Mouse (Mus musculus): ENCODE data around the gene Hoxa3.

Hoxa3 gene

DNA sequence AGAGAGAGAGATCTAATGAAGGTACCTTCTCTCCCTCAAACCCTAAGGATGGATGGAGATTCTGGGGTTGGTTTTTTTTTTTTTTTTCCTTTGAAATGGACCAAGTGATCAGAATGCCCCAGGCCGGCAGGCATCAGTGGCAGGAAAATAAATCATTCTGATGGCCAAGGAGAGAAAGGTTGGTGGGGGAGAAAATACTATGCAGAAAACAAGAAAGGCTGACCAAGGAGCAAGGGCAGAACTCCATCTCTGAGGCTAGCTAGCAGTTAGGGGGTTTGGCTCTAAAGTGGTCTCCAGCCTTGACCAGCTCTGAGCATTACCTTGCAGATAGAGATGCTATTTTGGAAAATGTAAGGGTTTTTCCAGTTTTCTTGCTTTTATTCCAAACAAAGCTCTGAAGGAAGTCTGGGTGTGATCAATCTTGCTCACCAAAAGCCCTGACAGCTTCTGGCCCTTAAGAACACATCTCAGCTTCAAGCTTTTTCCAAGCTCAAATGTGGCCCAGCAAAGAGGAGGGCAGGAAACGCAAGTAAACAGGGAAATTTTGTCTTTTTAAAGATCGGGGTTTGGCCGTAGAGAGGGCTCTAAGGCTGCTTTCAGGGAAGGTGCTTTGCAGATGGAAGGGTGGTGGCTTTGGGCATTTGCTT, 46.6 kb downstream of the Hoxa3 start:
- no peak for DNase-seq

DNA sequence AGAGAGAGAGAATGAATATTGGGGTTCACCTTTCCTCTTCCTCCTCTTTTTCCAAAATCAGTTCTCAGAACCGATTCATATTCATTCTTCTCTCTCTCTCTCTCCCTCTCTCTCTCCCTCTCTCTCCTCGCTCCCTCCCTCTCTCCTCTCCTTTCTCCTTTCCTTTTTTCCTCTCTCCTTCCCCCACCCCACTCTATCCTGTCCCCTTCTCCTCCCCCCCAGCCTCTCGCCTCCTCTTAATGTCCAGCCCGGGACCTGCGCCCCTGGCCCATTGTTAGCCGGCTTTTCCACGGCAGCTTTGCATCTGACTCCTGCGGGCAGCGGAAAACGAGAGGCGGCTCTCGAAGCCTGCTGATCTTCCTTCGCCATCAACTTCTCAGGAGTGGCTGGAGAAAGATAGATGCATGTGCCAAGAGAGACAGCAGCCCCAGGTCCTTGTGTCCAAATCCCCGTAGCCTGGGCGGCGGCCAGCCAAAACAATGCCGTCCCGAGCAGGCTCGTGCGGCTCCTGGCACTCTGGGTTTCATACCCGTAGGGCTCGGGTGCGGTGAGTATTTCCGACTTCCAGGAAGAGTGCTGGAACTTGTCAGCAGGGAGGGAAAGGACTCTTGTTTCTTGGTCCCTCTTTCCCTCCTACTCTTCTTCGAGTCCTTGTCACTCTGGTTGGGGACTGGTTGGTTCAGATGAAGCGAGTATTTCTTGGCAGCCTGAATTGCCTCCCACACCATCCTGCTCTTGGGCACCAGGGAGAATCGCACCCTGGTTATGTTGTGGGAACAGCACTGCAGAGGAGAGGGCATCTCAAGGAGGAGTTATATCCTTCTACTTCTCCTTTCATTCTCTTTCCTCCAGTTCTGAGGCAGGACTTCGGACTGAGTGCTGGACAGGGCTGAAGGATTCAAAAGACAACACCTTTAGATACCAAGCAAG, 47.4 kb downstream of the Hoxa3 start:
- peak in 1 of 2 experiments; percentile 31 for DNase-seq

DNA sequence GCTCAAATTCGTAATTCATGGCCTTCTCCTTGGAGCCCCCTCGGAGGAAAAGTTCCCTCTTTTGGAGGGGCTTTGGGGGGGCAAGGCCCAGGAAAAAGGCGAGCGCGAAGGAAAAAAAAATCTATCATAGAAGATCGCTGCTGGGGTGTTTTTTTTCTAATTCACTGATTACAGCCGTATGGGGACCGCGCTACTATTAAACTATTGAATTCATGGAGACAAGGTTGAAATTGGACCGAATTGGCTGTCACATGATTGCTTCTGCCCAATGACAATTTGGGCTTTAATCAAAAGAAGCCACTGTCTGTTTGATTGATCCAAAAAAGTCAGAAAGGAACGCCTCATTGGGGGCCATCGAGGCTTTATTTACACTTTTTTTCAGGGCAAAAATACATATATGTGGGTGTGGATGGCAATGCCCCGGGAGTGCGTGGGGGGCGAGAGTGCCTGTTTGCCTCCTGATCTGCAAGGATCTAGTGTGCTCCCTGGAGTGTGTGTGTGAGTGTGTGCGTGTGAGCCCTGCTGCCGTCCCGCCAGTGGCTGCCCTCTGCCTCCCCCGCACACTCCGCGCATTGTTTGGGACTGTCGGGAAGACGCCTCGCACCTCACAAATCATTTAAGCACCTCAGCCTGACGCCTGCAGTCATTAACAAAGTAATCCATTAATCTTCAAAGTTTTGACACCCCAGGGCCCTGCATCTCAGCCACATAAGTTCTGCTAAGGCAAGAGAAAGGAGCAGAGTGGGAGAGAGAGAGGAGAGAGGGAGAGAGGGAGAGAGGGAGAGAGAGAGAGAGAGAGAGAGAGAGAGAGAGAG, 48.3 kb downstream of the Hoxa3 start, which contains the start of gene Hoxa2:
Gene Hoxa2, minus strand, starts transcription at position 206 of the 815 bp plus-strand sequence.
- peak in 1 of 2 experiments; percentile 17 for DNase-seq

DNA sequence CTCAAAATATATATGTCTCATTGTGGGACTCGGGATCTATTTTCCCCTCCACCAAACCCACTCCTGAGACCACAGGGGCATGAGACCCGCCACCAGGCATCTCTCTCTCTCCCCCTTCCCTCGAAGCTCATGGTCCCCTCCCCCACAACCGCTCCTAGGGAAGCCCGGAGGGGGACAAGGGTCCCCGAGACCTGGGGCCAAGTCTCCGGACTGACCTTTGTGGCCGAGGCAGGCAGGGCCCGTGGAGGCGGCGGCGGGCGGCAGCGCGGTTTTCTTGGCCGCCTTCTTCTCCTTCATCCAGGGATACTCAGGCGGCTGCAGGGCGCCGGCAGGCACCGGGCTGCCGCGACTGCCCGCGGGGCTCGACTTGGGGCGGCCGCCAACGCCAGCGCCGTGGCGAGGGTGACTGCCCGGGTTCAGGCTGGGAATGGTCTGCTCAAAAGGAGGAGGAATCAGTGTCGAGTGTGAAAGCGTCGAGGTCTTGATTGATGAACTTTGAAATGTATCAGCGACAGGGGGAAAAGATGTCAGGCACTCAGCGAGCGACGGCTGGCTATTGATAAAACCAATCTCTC, 49.0 kb downstream of the Hoxa3 start:
- DNase-seq: peak; percentile 30 to 48

DNA sequence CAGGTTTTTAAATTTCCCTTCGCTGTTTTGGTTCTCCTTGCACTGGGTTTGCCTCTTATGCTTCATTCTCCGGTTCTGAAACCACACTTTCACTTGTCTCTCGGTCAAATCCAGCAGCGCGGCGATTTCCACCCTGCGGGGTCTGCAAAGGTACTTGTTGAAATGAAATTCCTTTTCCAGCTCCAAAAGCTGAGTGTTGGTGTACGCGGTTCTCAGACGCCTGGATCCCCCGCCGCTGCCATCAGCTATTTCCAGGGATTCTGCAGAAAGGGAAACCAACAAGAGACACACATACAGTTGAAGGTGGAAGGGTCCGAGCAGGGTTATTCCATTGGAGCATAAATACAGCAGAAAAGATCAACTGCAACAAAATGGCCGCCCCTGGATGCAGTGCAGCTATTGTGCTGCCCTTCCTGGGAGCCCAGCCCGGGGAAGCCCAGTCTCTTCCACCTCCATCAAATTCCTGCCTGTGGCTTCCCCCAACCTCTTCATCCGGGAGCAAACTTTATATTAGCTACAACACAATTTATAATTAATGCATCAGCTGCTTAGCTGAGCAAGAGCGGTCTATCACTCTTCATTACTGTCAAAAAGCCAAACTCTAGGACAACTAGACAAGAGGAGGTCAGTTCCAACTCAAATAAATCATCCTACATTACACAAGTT, 49.6 kb downstream of the Hoxa3 start:
- peak in 1 of 2 experiments; percentile 34 for DNase-seq

DNA sequence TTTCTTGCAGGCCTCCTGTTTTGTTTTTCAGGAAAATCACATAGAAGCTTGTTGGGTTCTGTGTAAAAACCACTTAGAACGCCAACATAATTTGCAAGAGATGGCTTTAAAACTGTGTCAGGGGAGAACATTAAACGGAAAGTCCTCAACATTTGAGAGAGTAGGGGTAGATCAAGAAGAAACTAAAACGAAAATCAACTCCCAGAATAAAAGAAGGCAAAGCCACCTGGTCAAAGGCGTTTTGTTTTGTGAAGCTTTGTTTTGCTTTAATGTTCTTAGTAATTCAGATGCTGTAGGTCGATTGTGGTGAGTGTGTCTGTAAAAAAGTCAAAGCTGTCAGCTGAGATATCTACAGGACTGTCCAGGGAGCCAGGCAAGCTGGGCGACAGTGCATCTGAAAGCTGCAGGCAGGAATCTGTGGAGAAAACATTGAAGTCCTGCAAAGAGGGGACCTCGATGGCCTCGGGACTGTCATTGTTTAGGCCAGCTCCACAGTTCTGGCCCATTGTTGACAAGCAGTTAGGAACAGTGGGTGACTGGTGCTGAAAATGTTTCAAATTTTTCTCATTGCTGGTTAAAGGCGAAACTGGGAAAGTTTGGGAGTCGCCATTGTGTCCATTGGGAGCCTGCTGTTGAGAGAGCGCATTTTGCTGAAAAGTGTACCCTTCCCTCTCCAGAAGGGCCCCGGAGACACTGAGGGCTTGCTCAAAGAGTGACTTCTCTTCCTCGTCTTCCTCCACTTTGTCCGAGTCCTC, 50.3 kb downstream of the Hoxa3 start:
- peak in 1 of 2 experiments; percentile 44 for DNase-seq

DNA sequence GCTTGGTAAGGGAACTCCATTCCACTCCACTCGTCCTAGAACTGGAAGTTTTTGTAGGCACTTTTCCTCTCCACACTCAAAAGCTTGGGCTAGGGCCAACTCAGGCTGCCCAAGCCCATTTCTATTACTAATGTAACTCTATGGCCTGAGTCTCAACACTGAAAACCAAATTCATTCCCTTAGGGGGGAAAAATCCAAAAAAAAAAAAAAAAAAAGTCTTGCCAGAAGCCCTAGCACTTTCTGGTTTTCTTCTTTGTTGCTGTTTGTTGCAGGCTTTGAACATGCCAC, 51.1 kb downstream of the Hoxa3 start:
- no peak for DNase-seq

DNA sequence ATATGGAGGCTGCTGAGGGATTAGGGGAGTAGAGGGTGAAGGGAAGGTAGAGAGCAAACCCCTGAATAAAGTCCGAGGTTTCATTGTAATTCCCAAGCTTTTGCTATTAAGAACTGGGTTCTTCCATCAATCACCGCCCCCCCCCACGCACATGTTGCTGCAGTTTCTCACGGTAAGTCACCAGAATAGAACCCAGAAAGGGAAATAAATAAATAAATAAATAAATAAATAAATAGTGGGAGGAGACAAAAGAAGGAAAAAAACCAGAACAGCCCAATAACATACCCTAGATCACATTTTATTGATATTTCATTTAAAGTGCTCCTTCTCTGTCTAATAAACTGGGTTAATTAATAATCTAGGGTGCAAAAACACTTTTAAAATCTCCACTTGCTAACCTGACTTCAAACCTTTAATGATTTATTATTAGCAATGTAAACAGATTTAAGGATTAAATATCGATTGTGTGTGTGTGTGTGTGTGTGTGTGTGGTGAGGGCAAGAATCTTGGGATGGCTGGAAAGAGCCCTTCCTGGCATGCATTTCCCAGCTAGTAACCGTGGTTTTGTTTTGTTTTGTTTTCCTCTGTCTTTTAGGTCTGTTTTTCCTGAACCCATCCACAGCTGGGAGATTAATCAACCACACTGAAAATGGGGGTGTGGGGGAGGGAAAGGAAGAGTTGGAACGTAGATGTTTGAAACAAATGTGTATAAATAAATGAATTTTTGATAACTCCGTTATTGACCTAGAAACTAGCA, 51.6 kb downstream of the Hoxa3 start:
- peak in 1 of 2 experiments; percentile 52 for DNase-seq

DNA sequence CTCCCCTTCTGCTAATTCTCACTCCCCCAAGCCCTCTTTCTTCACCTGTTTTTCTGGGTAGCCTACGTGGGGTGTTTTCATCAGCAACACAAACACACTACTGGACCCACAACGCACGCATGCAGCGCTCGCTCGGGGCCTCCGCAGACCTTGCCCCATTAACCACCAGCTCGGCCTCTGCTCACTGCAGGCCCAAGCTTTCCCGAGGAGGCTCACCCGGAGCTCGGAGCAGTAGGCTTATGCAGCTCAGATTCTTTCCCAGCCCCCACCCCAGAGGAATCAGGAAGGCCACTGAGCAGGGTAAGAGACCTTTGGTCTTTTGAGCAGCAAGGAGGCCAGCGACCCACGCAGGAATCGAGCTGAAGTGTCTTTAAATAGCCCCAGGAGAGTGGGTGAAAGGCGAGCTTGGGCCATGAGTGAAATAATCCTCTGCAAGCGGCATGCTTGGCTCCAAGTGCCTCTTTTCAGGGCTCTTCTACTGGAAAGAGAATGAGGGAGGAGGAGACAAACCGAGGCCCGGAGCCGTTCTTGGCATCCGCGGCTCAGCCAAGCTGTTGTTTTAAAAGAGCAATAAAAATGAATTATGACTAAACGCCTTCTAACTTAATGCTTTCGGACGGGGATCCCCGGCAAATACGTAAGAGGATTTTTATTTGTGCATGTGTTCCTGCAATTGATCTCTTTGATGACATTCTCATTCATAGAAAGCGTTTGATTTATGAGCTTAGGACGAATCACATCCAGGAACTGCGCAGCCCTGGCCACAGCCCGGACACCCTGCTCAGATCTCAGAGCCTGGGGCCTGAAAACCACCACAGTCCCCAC, 52.4 kb downstream of the Hoxa3 start:
- peak; percentile 38 to 42 for DNase-seq

DNA sequence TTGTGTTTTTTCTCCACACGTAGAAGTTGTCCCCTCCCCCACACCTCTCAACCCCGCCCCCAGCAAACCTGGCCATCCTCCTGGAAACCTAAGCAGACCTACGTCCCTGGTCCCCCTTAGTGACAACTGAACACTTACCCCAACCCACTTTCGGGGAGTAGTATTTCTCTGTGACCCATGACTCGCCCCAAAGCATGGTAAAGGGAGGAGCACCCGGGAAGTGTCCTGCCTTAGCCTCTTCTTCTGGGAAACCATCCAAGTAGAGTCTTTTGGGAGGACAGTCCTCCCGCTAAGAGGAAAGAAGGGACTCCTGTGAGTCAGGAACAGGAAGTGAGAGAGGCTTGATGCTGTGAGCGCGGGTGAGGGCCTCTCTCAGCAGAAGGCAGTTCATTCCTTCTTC, 53.2 kb downstream of the Hoxa3 start:
- peak; percentile 3 to 20 for DNase-seq

DNA sequence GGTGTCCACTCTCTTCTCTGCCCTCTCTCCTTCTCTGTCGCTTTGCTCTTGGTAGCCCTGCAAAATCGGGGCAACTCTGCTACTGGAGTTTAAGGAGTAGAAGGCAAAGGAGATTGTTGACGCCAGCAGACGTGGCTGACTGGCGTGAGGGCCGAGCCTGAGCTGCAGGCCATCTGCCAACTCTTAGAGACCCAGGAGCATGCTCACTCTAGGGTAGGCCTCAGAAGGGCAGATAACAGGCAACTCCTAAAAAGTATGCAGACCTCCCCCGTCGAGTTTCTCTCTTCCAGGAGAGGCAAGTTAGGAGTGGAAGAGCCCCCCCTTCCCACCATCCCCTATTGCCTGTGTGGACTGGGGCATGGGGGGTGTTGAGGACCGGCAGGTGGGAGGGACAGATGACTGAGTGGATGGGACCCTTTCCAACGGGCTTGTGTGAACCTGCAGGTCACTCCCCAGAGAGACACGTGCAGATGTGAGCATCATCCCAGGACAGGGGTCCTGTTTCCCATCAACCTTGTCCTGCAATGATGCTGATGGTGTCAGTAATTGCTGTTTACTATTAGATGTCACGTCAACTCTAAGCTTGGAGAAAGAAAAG, 53.9 kb downstream of the Hoxa3 start:
- peak; percentile 20 to 38 for DNase-seq

DNA sequence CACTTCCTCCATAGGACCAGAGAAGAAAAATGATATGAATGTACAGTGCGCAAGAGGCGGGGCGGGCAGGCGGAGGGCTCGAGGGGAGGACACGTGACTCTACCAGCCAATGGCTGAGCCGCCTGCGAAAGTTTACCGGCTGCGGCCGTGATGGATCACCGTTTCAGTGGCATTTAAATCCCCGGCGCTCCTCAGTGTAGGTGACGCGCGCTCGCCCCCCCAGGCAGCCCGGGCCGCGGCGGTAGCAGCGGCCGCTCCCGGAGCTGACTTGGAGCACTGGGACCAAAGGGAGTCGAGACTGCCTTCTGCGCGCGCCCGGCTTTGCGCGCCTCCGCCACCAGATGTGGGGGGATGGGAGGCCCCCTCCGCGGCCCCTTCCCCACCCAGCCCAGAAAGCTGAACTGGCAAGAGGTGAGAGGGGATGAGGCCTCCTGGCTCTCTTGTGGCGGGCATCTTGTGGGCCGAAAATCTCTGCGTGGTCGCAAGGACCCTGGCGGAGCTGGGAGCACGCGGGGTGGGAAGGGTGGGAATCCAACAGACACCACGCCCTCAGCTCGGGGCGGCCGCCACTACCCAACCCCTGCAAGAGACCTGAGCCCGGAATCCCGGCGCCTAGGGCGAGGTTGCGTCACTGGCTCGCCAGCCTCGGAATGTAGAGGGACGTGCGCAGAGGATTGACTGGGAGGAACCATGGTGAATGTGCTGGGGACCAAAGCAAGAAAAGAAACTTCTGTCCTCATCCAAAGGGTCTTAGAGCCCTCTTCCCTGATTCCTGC, 54.7 kb downstream of the Hoxa3 start, which contains the start of gene Hoxa1:
Gene Hoxa1, minus strand, starts transcription at position 42 of the 776 bp plus-strand sequence.
- peak; percentile 71 to 74 for DNase-seq

DNA sequence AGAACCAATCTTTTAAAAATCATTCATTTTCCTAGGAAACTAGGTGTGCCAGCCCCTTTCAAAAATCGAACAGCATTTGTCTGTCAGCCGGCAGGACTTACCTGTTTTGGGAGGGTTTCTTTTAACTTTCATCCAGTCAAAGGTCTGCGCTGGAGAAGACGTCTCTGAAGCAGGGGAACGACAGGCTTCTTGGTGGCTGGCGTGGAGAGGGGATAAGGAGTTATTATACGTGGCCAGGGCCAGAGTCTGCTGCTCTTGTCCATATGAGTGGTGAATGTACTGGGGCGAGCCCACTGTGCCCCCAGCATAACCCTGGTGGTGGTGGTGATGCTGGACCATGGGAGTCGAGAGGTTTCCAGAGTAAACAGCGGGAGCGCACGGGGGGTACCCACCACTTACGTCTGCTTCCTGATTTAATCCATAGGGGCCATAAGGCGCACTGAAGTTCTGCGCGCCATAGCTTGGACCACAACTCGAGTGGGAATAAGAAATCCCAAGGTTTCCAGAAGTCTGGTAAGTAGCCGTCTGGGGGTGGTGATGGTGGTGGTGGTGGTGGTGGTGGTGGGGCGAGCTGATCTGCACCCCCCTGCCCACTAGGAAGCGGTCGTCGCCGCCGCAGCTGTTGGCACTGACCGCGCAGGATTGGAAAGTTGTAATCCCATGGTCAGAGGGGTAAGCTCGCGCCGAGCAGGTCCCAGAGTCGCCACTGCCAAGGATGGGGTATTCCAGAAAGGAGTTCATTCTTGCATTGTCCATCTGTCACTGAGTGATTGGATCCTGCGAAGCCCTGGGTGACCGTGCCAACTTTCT, 55.5 kb downstream of the Hoxa3 start:
- peak; percentile 15 to 21 for DNase-seq

DNA sequence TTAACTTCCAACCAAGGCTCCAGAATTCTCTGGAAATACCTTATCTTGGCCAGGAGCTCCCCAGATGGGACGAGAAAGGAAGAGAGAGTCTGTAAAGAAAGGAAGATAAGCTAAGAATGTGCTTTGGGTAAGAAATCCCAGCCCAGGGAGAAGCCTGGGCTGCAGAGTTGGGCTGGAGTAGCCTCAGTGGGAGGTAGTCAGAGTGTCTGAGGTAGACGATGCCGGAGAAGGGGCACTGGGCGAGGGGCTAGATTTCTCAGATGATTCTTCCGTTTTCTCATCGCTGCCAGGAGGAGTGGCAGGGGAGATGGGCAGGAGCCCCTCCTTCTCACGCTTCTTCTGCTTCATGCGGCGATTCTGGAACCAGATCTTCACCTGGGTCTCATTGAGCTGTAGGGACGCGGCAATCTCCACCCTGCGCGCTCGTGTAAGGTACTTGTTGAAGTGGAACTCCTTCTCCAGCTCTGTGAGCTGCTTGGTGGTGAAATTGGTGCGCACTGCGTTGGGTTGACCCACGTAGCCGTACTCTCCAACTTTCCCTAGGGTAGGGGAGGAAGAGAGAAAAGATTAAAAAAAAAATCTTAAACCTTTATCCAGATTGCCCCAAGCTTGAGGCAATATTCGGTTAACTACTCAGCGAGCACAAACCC, 56.5 kb downstream of the Hoxa3 start:
- peak in 1 of 2 experiments; percentile 12 for DNase-seq

DNA sequence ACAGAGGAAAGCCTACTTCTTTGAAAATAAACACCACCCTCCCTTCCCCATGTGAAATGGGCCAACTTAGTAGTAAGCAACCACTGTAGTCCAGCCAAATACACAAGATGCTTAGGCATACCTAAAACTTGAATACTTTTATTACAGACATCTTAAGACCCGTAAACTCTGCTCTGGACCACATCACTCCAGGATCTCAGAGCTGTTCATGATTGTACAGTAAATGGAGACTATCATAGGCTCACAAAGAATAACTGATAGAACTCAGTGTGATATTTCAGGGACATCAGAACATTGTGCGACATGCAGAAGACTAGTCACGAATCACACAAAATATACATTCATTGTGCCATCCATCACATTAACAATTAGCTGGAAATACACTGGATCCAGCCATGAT, 57.7 kb downstream of the Hoxa3 start:
- DNase-seq: no peak

DNA sequence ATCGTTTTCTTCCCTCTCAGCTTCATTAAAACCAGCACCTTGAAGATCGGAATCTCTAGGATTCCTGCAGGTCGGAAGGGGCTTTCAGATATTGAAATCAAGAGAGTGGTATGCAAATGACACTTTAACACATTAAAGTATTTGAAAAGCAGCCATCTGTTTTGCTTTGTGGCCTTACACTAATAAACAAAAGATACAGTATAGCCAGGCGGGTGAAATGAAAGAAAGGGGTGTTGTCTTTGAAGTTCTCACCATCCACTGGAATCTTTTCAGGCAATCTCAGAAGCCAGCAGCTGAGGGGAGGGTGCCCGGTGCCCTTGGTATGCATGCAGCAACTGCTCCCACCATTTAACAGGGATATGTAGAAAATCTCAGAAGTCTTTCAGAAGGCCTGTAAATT, 59.1 kb downstream of the Hoxa3 start:
- DNase-seq: peak in 1 of 2 experiments; percentile 30

DNA sequence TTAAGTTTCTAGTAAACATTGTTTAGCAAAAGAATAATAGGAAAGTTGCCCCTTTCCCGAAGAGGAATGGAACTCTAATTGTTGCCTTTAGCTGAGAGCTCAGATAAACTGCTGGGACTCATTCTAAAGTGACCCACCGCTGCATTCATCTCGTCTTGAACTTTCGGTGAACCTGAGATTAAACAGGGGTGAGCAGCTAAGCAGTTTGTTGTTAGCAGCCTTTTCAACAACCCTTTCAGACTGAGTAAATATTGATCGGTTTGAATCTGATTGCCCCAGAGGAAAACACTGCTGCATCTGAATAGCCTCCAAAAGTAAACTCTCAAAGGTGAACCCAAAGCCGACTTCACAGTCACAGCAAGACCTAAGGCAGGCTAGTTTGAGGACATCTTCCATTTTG, 59.9 kb downstream of the Hoxa3 start:
- DNase-seq: no peak

Measured in cerebellum, postnatal 10 days (tissue).